Mouse (Mus musculus): ENCODE results near the gene Slc51a.
"Not testable (repeated sequence)": the region's sequence is repeated elsewhere in the genome, so short reads cannot be mapped to it uniquely, and the experiment has no call there.

Slc51a gene

GRCm38 (mm10) chr16:32469404-32470105 lies 18.1 kb downstream of the Slc51a start:
- peak; percentile 8 for DNase-seq (ENCODE audit: low read depth, low spot score)

DNA sequence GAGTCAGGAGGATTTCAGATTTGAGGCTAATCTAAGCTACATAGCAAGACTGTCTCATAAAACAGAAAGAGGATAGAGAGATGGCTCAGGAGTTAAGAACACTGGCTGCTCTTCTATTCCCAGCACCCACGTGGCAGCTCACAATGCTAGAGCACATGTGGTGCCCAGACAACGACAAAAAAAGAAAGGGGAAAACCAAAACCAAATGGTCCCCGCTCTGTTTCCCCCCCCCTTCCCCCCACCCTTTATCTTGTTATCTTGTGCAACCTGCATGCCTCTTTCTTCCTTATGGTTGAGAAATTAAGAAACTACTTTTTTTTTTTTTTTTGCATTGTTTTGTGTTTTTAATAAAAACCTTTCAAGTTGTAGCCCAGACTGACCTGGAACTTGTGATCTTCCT lies 19.2 kb downstream of the Slc51a start:
- DNase-seq (ENCODE audit: low read depth, low spot score) = no peak

DNA sequence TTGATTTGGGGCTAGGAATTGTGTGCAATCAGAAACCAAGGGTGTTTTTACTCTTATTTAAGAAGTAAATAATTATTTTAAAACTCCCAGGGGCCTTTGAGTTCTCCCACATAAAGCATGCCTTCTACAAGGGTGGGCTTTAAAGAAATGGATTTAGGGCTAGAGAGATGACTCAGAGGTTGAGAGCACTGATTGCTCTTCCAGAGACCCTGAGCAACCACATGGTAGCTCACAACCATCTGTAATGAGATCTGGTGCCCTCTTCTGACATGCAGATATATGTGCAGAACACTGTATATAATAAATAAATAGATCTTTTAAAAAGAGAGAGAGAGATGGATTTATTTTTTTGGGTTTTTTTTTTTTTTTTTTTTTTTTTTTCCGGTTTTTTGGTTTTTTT lies 22.8 kb downstream of the Slc51a start:
- no peak for DNase-seq (ENCODE audit: low read depth, low spot score)

DNA sequence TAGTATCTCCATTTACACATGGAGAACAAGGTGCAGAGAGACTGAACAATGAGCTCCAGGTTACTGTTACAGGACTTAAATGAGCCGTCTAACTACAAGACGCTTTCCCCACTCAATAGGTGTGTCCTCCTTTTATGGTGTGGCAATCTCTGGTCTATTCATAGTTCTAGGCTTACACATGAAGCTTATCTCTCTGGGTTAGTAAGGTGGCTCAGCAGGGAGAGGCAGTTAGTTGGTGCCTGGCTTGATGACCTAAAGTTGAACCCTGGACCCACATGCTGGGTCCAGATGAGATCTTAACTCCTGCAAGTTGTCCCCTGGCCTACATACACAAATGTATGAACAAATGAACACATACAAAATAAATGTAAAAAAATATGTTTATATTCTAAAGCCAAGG lies 24.3 kb downstream of the Slc51a start:
- DNase-seq (ENCODE audit: low read depth, low spot score) = no peak

DNA sequence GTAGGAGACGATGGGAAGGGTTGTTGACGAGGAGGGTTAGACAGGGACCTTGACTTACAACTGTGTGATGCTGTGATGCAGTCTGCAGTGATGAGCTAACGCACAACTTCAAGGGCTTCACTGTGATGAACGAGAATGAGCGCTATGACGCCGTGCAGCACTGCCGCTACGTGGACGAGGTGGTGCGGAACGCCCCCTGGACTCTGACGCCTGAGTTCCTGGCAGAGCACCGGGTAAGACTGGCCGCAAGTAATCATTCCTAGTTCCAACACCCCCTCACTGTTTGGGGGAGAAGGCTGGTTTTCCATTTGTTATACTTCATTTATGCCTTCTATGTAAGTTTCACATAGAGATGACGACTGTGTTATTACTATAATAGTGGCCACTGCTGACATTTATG lies 24.7 kb downstream of the Slc51a start:
- no peak for DNase-seq (ENCODE audit: low read depth, low spot score)

GRCm38 (mm10) chr16:32461713-32462112 lies 26.0 kb downstream of the Slc51a start:
- no peak for DNase-seq (ENCODE audit: low read depth, low spot score)

- peak; percentile 25 for DNase-seq (ENCODE audit: low read depth, low spot score)
Observed at GRCm38 (mm10) chr16:32460518-32460917, 27.2 kb downstream of the Slc51a start.

DNA sequence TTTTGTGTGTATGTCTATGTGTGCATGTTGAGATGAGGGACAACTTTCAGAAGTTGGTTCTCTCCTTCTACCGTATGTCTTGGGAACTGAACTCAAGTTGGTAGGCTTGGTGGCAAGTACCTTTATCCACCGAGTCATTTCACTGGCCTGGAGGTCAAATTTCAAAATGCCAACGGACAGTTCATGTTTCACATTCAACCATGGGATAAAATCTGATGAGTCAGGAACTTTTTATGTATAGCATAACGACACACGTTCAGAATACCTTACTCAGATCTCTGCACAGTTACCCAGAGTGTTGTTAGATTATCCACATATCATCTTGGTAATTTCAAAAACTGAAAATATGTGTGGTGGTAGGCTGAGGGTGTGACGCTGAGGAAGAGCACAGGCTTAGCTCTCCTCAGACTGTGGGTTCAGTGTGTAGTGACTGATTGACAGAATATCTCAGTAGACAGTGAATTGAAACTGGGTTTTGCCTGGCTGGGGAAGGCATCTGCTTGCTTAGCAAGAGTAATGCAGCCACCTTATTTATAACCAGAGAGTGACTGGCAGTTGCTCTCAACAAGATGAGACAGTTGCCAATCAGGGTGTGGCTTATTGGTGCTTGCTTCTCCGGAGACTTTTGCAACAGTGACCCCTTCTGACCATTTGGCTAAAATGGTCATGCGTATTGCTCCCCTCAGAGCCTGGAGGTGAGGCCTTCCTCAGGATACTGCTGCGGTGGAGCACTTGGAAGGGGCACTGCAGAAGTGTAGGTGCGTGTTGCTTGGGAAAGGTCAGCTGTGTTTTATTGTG lies 29.9 kb downstream of the Slc51a start:
- DNase-seq (ENCODE audit: low read depth, low spot score) = peak; percentile 88

GRCm38 (mm10) chr16:32456761-32457160 lies 30.9 kb downstream of the Slc51a start:
- no peak for DNase-seq (ENCODE audit: low read depth, low spot score)

DNA sequence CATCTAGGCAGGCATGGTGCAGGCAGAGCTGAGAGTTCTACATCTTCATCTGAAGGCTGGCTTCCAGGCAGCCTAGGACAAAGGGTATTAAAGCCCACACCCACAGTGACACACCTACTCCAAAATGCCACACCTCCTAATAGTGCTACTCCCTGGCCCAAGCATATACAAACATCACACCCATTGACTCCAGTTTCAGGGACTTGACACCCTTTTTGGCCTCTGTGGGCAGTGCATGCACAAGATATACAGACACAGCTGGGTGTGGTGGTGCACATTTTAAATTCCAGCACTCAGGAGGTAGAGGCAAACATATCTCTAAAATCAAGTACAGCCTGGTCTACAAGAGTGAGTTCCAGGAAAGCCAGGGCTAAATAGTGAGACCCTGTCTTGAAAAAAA lies 31.6 kb downstream of the Slc51a start:
- no peak for DNase-seq (ENCODE audit: low read depth, low spot score)

DNA sequence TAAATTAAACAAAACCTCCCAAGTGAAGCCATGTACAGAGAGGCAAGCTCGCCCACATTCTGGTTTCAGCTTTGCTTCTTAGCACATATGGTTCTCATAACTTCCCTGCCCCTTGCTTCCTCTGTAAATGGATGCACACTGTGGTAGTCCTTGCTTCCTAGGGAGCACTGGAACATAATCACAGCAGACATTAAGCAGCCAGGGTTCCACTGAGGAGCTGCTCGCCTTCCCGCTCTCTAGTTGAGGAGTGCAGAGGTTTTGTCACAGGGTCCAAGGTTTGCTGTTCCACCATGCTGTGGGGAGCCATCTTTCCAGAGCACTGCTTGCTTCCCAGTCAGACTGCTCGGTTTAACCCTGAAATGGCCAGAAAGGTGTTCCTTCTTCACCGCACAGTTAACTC lies 33.0 kb downstream of the Slc51a start:
- DNase-seq (ENCODE audit: low read depth, low spot score) = no peak

GRCm38 (mm10) chr16:32453102-32453501 lies 34.6 kb downstream of the Slc51a start:
- no peak for DNase-seq (ENCODE audit: low read depth, low spot score)

DNA sequence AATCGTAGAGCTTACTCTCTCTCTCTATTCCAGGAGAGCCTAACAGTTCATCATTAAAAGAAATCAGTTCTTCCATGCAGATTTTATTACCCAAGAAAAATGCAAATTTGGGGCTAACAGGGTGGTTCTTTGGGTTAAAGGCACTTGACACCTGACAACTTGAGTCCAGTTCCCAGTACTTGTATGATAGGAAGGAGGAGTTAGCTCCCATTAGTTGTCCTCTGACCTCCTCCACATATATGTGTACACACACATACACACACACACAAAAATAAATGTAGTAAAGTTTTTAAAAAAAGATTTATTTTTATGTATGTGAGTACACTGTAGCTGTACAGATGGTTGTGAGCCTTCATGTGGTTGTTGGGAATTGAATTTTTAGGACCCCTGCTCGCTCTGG lies 37.5 kb downstream of the Slc51a start:
- DNase-seq (ENCODE audit: low read depth, low spot score) = no peak

GRCm38 (mm10) chr16:32449665-32450064 lies 38.0 kb downstream of the Slc51a start:
- DNase-seq (ENCODE audit: low read depth, low spot score) = no peak

GRCm38 (mm10) chr16:32446563-32447138 lies 41.0 kb downstream of the Slc51a start:
- DNase-seq (ENCODE audit: low read depth, low spot score) = no peak

DNA sequence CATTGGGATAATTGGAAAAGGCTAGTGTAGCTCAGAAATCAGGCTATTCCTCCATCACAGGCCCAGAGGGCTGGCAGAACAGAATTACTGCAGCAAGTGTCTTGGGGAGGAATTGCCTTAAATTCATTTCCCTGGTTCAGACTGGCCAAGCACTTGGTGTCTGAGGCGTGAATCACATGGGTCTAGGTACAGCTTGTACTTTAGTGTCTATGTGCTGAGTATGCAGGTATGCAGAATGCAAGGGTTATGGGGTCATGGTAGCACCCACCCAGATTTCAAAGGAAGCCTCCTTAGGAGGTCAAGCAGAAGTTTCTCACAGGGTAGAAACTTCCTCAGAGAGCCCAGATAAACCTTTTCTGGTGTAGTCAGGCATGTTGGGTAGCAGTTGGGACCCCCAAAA lies 42.1 kb downstream of the Slc51a start:
- no peak for DNase-seq (ENCODE audit: low read depth, low spot score)

DNA sequence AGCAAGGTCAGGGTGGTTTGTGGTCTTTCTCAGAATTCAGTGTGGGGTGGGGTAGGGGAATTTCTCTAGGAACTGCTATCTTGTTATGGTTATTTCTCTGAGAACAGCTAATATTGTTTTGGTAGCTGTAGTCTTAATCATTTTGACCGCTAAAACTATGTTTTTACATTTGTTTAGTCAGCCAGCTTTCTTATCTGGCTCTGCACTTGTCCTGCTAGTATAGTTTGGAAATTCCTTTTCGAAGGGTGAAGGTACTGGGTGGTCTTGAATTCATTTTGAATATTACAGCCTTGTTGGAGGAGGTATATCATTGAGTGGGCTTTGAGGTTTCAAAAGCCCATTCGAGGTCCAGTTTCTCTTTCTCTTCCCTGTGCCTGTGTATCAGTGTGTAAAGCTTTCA lies 43.1 kb downstream of the Slc51a start:
- DNase-seq (ENCODE audit: low read depth, low spot score) = not testable (repeated sequence)

GRCm38 (mm10) chr16:32441432-32441831 lies 46.2 kb downstream of the Slc51a start:
- DNase-seq (ENCODE audit: low read depth, low spot score) = no peak

DNA sequence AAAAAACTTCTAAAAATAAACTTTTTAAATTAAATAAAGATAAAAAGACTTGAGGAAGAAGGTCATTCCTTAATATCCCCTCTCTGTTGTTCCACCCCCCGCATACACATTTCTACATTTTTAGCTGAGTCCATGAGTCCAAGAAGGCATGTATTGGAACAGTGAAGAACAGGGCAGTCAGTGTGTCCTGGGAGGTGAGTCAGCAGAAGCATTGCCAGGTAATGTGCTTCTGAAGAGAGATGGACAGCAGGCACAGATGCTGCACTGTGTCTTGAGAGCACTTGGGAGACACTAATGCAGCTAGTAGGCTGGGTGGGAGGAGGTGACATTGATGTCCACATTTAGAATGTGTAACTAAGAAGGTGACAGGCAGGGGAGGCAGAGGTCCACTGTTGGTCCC lies 50.4 kb downstream of the Slc51a start:
- DNase-seq (ENCODE audit: low read depth, low spot score) = no peak

- no peak for DNase-seq (ENCODE audit: low read depth, low spot score)
Observed at GRCm38 (mm10) chr16:32436657-32437056, 51.0 kb downstream of the Slc51a start.

GRCm38 (mm10) chr16:32434691-32435090 lies 53.0 kb downstream of the Slc51a start:
- no peak for DNase-seq (ENCODE audit: low read depth, low spot score)

DNA sequence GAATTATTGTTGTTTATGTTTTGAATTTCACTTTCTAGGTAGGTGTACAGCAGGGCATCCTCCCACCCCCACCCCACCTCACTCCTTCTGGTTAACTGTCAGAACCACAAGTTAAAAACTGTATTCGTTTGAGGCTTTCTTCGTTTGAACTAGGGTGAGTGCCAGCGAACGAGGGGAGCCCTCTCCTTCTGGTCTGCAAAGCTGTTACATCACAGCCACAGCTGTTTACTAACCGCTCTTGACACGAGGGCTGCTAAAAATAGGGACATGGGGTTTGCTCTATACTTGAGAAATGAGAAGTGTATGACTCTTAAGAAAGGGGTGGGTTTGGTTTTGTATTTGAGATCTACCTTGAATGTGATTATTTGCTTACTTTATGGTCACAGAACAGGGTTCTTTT lies 53.6 kb downstream of the Slc51a start:
- DNase-seq (ENCODE audit: low read depth, low spot score) = peak; percentile 42

DNA sequence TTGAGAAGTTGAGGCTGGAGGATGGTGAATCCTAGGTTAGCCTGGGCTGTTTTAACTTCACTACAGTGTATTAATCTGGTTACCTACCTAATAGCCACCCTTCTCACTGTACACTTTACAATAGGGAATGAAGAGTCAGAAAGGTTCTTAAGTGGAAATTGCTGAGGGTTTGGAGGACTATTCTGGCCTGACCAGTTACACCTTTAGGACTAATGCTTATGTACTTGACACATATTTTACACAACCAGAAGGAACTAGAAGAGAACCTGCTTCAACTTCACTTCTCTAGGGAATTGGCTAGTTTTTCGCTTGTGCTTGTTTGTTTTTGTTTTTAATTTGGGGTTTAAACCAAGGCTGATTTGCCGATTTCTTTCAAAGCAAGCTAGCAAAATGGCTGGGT lies 54.5 kb downstream of the Slc51a start:
- DNase-seq (ENCODE audit: low read depth, low spot score) = no peak
